Comparison of ENCODE assay signal across 14 mouse cellular contexts in the genomic region with DNA sequence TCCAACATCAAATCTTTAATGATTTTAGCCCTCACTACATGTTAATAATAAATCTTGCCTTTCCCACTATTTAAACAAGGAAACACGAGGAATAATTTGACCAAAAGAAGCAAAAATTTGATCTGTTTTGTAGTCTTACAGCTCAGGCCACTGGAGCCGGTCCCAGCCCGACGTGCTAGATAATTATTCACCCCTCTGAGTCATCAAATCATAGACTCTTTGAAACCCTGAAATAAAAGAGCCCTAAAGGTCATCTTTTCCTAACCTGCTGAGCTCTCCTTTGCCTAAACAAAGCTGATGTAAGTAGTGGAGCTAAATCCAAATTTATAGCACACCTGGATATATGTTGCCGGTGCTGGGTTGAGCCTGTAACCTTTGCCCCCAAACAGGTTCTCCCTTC.
"Had no signal": no experiment of that assay in that cellular context is flagged by ENCODE, and none has a peak within 500 bp of the region (broad histone marks: within the 10 kb centered on the region; RNA-seq: fewer than 3 reads in every experiment).

No protein-coding gene starts in this region.

- H3K9ac ChIP-seq: limb, embryonic 15.5 days; liver, embryonic 14.5 days; midbrain, embryonic 12.5 days; neural tube, embryonic 13.5 days had no signal

- H3K4me2 ChIP-seq: limb, embryonic 15.5 days; midbrain, embryonic 12.5 days; neural tube, embryonic 13.5 days had no signal

- H3K4me3 ChIP-seq: limb, embryonic 15.5 days; midbrain, embryonic 12.5 days; neural tube, embryonic 13.5 days had no signal

- ATAC-seq: midbrain, embryonic 16.5 days had no signal

- H3K9me3 ChIP-seq: limb, embryonic 15.5 days; midbrain, embryonic 12.5 days; neural tube, embryonic 13.5 days had no signal

- H3K36me3 ChIP-seq: limb, embryonic 15.5 days; midbrain, embryonic 12.5 days; neural tube, embryonic 13.5 days had no signal

- DNase-seq: layer of hippocampus, adult 9-11 months; layer of hippocampus, postnatal 36 days; lung, adult 18-20 months; retina, postnatal 1 day; right cerebral cortex, postnatal 4 days; spleen, adult 18-20 months; thymus, adult 18-20 months; thymus, postnatal 14 days had no signal

- H3K27me3 ChIP-seq: limb, embryonic 15.5 days; midbrain, embryonic 12.5 days; neural tube, embryonic 13.5 days had no signal

- H3K27ac ChIP-seq: kidney, postnatal 0 days; limb, embryonic 15.5 days; liver, embryonic 14.5 days; midbrain, embryonic 12.5 days; neural tube, embryonic 13.5 days had no signal

- H3K4me1 ChIP-seq: limb, embryonic 15.5 days; midbrain, embryonic 12.5 days; neural tube, embryonic 13.5 days had no signal
